In genomic region chr16:97935815-97936214, GRCm38 (mm10) we compare ENCODE assay signal across 16 mouse cellular contexts.
"Had no signal": no experiment of that assay in that cellular context is flagged by ENCODE, and none has a peak within 500 bp of the region (broad histone marks: within the 10 kb centered on the region; RNA-seq: fewer than 3 reads in every experiment).

No protein-coding gene starts in this region.

- H3K4me3 ChIP-seq: neural tube, embryonic 13.5 days; neural tube, embryonic 15.5 days; stomach, embryonic 15.5 days had no signal

- H3K9me3 ChIP-seq: neural tube, embryonic 13.5 days; neural tube, embryonic 15.5 days; stomach, embryonic 15.5 days had no signal

- H3K9ac ChIP-seq: neural tube, embryonic 13.5 days; neural tube, embryonic 15.5 days; stomach, embryonic 15.5 days had no signal

- H3K4me1 ChIP-seq: neural tube, embryonic 13.5 days; neural tube, embryonic 15.5 days; stomach, embryonic 15.5 days had no signal

- H3K27me3 ChIP-seq: neural tube, embryonic 13.5 days; neural tube, embryonic 15.5 days; stomach, embryonic 15.5 days had no signal

- DNase-seq: retina, postnatal 1 day; right cerebral cortex, adult 18-20 months; right cerebral cortex, postnatal 14 days; right cerebral cortex, postnatal 25 days; right cerebral cortex, postnatal 4 days; spleen, adult 18-20 months; thymus, adult 18-20 months; thymus, adult 2 months; thymus, postnatal 14 days; thymus, postnatal 25 days; thymus, postnatal 36 days; thymus, postnatal 4 days had no signal

- H3K4me2 ChIP-seq: neural tube, embryonic 13.5 days; neural tube, embryonic 15.5 days; stomach, embryonic 15.5 days had no signal

- H3K36me3 ChIP-seq: neural tube, embryonic 13.5 days; stomach, embryonic 15.5 days had no signal

- H3K27ac ChIP-seq: neural tube, embryonic 13.5 days; neural tube, embryonic 15.5 days; stomach, embryonic 15.5 days; stomach, postnatal 0 days had no signal
